Mouse (Mus musculus) myocyte (in vitro differentiated cells): Measurements from ENCODE around the gene Psmb11. TPM values are rescaled to one million over a fixed set of nuclear protein-coding genes. Genes with fewer than 3 reads are reported as not detected.

Experiments
- H3K27me3 ChIP-seq: one replicate; pipeline ENCODE4 v1.6.1; 2011; ENCODE audit not compliant: control insufficient read depth, insufficient read depth, insufficient read length
- H3K36me3 ChIP-seq: one replicate; pipeline ENCODE4 v1.6.1; 2011; ENCODE audit not compliant: control insufficient read depth, insufficient read depth
- H3K4me2 ChIP-seq: one replicate; pipeline ENCODE4 v1.6.1; 2011; ENCODE audit warnings: low read depth, control low read depth
- H3K4me3 ChIP-seq: one replicate; pipeline ENCODE4 v1.5.1; 2011; ENCODE audit warnings: mild to moderate bottlenecking, control low read depth, moderate library complexity
- H3K79me2 ChIP-seq: one replicate; pipeline ENCODE4 v1.6.1; 2011; ENCODE audit not compliant: control insufficient read depth, insufficient read depth
- H3ac ChIP-seq: one replicate; pipeline ENCODE4 v1.6.1; 2011; ENCODE audit not compliant: control insufficient read depth, insufficient read length
- CEBPB ChIP-seq: IDR thresholded peaks from 2 replicates; pipeline ENCODE4 v1.6.1; 2011; ENCODE audit warnings: mild to moderate bottlenecking, moderate library complexity; ENCODE audit not compliant: poor library complexity, insufficient read depth, severe bottlenecking
- E2F4 ChIP-seq: IDR thresholded peaks from one replicate; pipeline ENCODE4 v1.6.1; 2011; ENCODE audit warnings: mild to moderate bottlenecking, control low read depth, moderate library complexity; ENCODE audit not compliant: insufficient read depth
- MAX ChIP-seq: IDR thresholded peaks from one replicate; pipeline ENCODE4 v1.6.1; 2011; ENCODE audit warnings: low read depth, mild to moderate bottlenecking, control low read depth
- MYOD1 ChIP-seq, 3 experiments: IDR thresholded peaks; one replicate each; pipeline ENCODE4 v1.6.1; 2011; ENCODE audit warnings: control low read depth in 2 of 3, low read depth in 2 of 3, mild to moderate bottlenecking in 2 of 3, moderate library complexity in 1 of 3; ENCODE audit not compliant: insufficient read length in 2 of 3, control insufficient read depth in 1 of 3
- MYOG ChIP-seq, 3 experiments: IDR thresholded peaks; one replicate each; pipeline ENCODE4 v1.6.1; 2011; ENCODE audit warnings: control low read depth in 2 of 3, low read depth in 2 of 3, mild to moderate bottlenecking in 2 of 3; ENCODE audit not compliant: insufficient read length in 2 of 3, control insufficient read depth in 1 of 3, insufficient read depth in 1 of 3
- POLR2A ChIP-seq: IDR thresholded peaks from one replicate; pipeline ENCODE4 v1.6.1; 2011; ENCODE audit warnings: low read depth, mild to moderate bottlenecking, control low read depth, moderate library complexity; ENCODE audit not compliant: insufficient read length
- POLR2AphosphoS2 ChIP-seq: IDR thresholded peaks from one replicate; pipeline ENCODE4 v1.6.1; 2011; ENCODE audit warnings: low read depth, control low read depth; ENCODE audit not compliant: insufficient read length
- REST ChIP-seq: IDR thresholded peaks from one replicate; pipeline ENCODE4 v1.6.1; 2011; ENCODE audit warnings: mild to moderate bottlenecking, control low read depth, moderate library complexity; ENCODE audit not compliant: insufficient read depth, insufficient read length
- SRF ChIP-seq: IDR thresholded peaks from one replicate; pipeline ENCODE4 v1.6.1; 2011; ENCODE audit warnings: low read depth; ENCODE audit not compliant: control insufficient read depth, insufficient read length
- TCF12 ChIP-seq: IDR thresholded peaks from one replicate; pipeline ENCODE4 v1.6.1; 2011; ENCODE audit warnings: mild to moderate bottlenecking, control low read depth; ENCODE audit not compliant: poor library complexity, insufficient read depth, severe bottlenecking
- TCF3 ChIP-seq: IDR thresholded peaks from one replicate; pipeline ENCODE4 v1.6.1; 2011; ENCODE audit warnings: low read depth, control low read depth; ENCODE audit not compliant: insufficient read length
- USF1 ChIP-seq: IDR thresholded peaks from one replicate; pipeline ENCODE4 v1.6.1; 2011; ENCODE audit warnings: low read depth, mild to moderate bottlenecking, control low read depth, moderate library complexity
- polyA plus RNA-seq: library from polyadenylated mRNA; unstranded; fragments of >200 nt; fragmentation: generic; extraction: Trizol; gene quantifications from one replicate; pipeline ENCODE4 v1.2.1, GENCODE M21; 2012; ENCODE audit warnings: missing spikeins

Gene Psmb11
- polyA plus RNA-seq, 1 experiment = not detected

- Histone ChIP-seq H3K27me3 (no peaks in the 10 kb centered on the region), H3K4me2 (peak overlapping the region; percentile 21), H3ac (no peak overlapping the region), H3K4me3 (no peak overlapping the region), H3K36me3 (peaks cover 29% of the 10 kb centered on the region), H3K79me2 (peaks cover 26% of the 10 kb centered on the region)
- TF ChIP-seq CEBPB = no peak
- no peak for TF ChIP-seq TCF12
Measured at GRCm38 (mm10) chr14:54650621-54651454, 29.6 kb downstream of the Psmb11 start.

GRCm38 (mm10) chr14:54651556-54651955 lies 30.3 kb downstream of the Psmb11 start:
- peak overlapping the region; percentile 90 for H3K4me2 ChIP-seq

GRCm38 (mm10) chr14:54652787-54653186 lies 31.6 kb downstream of the Psmb11 start:
- Histone ChIP-seq H3K79me2 (peaks cover 28% of the 10 kb centered on the region), H3K27me3 (no peaks in the 10 kb centered on the region), H3K36me3 (peaks cover 19% of the 10 kb centered on the region), H3K4me2 (peak overlapping the region; percentile 90), H3ac (peak overlapping the region; percentile 33), H3K4me3 (peak overlapping the region; percentile 57)
- no peak for TF ChIP-seq MYOD1 (IDR thresholded peaks at IDR 0.05; ENCODE audit: control insufficient read depth in 1 of 3, insufficient read length in 2 of 3, low read depth in 2 of 3)
- no peak for TF ChIP-seq TCF12
- no peak for TF ChIP-seq CEBPB
- TF ChIP-seq POLR2AphosphoS2 = no peak
- no peak for TF ChIP-seq MAX
- TF ChIP-seq TCF3 = no peak

More at GRCm38 (mm10) chr14:54651556-54651955, 30.3 kb downstream of the Psmb11 start:
- TF ChIP-seq TCF12 (no peak), MYOG (IDR thresholded peaks at IDR 0.05; ENCODE audit: control insufficient read depth in 1 of 3, insufficient read depth in 1 of 3, insufficient read length in 2 of 3, low read depth in 2 of 3) (no peak), USF1 (no peak), CEBPB (no peak), POLR2A (no peak), REST (no peak), MYOD1 (IDR thresholded peaks at IDR 0.05; ENCODE audit: control insufficient read depth in 1 of 3, insufficient read length in 2 of 3, low read depth in 2 of 3) (no peak), POLR2AphosphoS2 (no peak), TCF3 (no peak), MAX (no peak), SRF (no peak), E2F4 (no peak)
- Histone ChIP-seq H3K4me3 (no peak overlapping the region), H3ac (no peak overlapping the region), H3K27me3 (no peaks in the 10 kb centered on the region), H3K79me2 (peaks cover 26% of the 10 kb centered on the region), H3K36me3 (peaks cover 27% of the 10 kb centered on the region)

GRCm38 (mm10) chr14:54653496-54653895 lies 32.3 kb downstream of the Psmb11 start:
- Histone ChIP-seq H3K4me3 (peak overlapping the region; percentile 57), H3K79me2 (peaks cover 28% of the 10 kb centered on the region), H3K27me3 (no peaks in the 10 kb centered on the region), H3K4me2 (peak overlapping the region; percentile 90), H3ac (peak overlapping the region; percentile 33), H3K36me3 (peaks cover 12% of the 10 kb centered on the region)
- peak; percentile 96 for TF ChIP-seq POLR2A
- peak; percentile 98 for TF ChIP-seq POLR2AphosphoS2
- TF ChIP-seq TCF12 = no peak
- no peak for TF ChIP-seq MYOG (IDR thresholded peaks at IDR 0.05; ENCODE audit: control insufficient read depth in 1 of 3, insufficient read depth in 1 of 3, insufficient read length in 2 of 3, low read depth in 2 of 3)

GRCm38 (mm10) chr14:54660009-54660408 lies 38.8 kb downstream of the Psmb11 start:
- peaks cover 45% of the 10 kb centered on the region for H3K36me3 ChIP-seq
- no peaks in the 10 kb centered on the region for H3K27me3 ChIP-seq
- H3K4me3 ChIP-seq = no peak overlapping the region
- TF ChIP-seq SRF (no peak), TCF3 (no peak), TCF12 (no peak), CEBPB (no peak), USF1 (no peak), POLR2AphosphoS2 (no peak), E2F4 (no peak), MAX (no peak), MYOG (IDR thresholded peaks at IDR 0.05; ENCODE audit: control insufficient read depth in 1 of 3, insufficient read depth in 1 of 3, insufficient read length in 2 of 3, low read depth in 2 of 3) (no peak), POLR2A (no peak), MYOD1 (IDR thresholded peaks at IDR 0.05; ENCODE audit: control insufficient read depth in 1 of 3, insufficient read length in 2 of 3, low read depth in 2 of 3) (no peak), REST (no peak)
- H3K4me2 ChIP-seq = no peak overlapping the region
- H3ac ChIP-seq = no peak overlapping the region
- H3K79me2 ChIP-seq = peaks cover 5% of the 10 kb centered on the region
